Mouse (Mus musculus): ENCODE measurements around the gene Bcar3. TPM values are rescaled to one million over a fixed set of nuclear protein-coding genes. Genes with fewer than 3 reads are reported as not detected.
A peak's percentile ranks its signal among the peaks of the same experiment; 100 is the strongest.

Bcar3 gene
- polyA plus RNA-seq, 1 experiment = 26.3 TPM

GRCm38 (mm10) chr3:122406416-122406815 is 112.5 kb downstream of the Bcar3 start:
- Histone ChIP-seq H3K27me3 (ENCODE audit: control insufficient read depth, insufficient read depth, low read length, poor library complexity, severe bottlenecking) (no peaks in the 10 kb centered on the region), H3K27ac (ENCODE audit: insufficient read depth, low read length) (no peak overlapping the region), H3K36me3 (ENCODE audit: control insufficient read depth, insufficient read depth, low read length, poor library complexity, severe bottlenecking) (no peaks in the 10 kb centered on the region), H3K4me3 (ENCODE audit: low read depth, low read length) (no peak overlapping the region), H3K9me3 (replicated peaks; ENCODE audit: control insufficient read depth, insufficient read depth, low read length, poor library complexity, severe bottlenecking) (no peaks in the 10 kb centered on the region), H3K4me1 (ENCODE audit: control insufficient read depth, insufficient read depth, low read length) (peaks cover 7% of the 10 kb centered on the region), H3K9ac (ENCODE audit: low read depth, poor library complexity, severe bottlenecking) (no peak overlapping the region)
- 0 out of 2 replicates have a peak, but pooled peaks have one; percentile 16 for TF ChIP-seq EP300 (IDR thresholded peaks at IDR 0.05; ENCODE audit: insufficient read depth, low read depth, low read length)
- TF ChIP-seq CTCF (IDR thresholded peaks at IDR 0.05; ENCODE audit: low read depth, low read length) = no peak

DNA sequence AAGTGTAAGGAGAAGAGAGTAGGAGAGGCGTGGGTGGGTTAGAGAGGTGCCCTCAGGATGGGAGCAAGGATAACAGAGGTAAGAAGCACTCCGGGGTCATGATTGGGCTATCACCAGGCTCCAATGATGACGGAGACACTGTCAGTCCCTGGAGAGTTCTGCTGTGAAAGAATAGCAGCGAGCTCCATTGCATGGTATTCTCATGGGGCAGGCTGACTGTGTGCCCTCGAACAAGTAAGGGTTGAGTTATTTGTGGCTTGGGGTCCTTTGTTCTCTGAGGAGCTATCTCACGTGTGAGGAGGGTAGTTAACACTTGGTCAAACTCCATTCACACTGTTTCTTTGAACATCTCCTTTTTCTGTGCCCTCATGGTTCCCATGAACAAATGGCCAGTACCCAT is 113.8 kb downstream of the Bcar3 start:
- Histone ChIP-seq H3K9ac (ENCODE audit: low read depth, poor library complexity, severe bottlenecking) (no peak overlapping the region), H3K9me3 (replicated peaks; ENCODE audit: control insufficient read depth, insufficient read depth, low read length, poor library complexity, severe bottlenecking) (no peaks in the 10 kb centered on the region), H3K36me3 (ENCODE audit: control insufficient read depth, insufficient read depth, low read length, poor library complexity, severe bottlenecking) (no peaks in the 10 kb centered on the region), H3K4me3 (ENCODE audit: low read depth, low read length) (no peak overlapping the region), H3K27ac (ENCODE audit: insufficient read depth, low read length) (no peak overlapping the region), H3K4me1 (ENCODE audit: control insufficient read depth, insufficient read depth, low read length) (peaks cover 7% of the 10 kb centered on the region), H3K27me3 (ENCODE audit: control insufficient read depth, insufficient read depth, low read length, poor library complexity, severe bottlenecking) (no peaks in the 10 kb centered on the region)
- no peak for TF ChIP-seq CTCF (IDR thresholded peaks at IDR 0.05; ENCODE audit: low read depth, low read length)
- TF ChIP-seq POLR2A (IDR thresholded peaks at IDR 0.05; ENCODE audit: insufficient read depth, low read length) = no peak
- no peak for TF ChIP-seq EP300 (IDR thresholded peaks at IDR 0.05; ENCODE audit: insufficient read depth, low read depth, low read length)

- no peak for TF ChIP-seq POLR2A (IDR thresholded peaks at IDR 0.05; ENCODE audit: insufficient read depth, low read length)
- TF ChIP-seq EP300 (IDR thresholded peaks at IDR 0.05; ENCODE audit: insufficient read depth, low read depth, low read length) = no peak
- no peak for TF ChIP-seq CTCF (IDR thresholded peaks at IDR 0.05; ENCODE audit: low read depth, low read length)
- H3K4me3 ChIP-seq (ENCODE audit: low read depth, low read length) = no peak overlapping the region
- H3K27me3 ChIP-seq (ENCODE audit: control insufficient read depth, insufficient read depth, low read length, poor library complexity, severe bottlenecking) = no peaks in the 10 kb centered on the region
- no peak overlapping the region for H3K27ac ChIP-seq (ENCODE audit: insufficient read depth, low read length)
- no peaks in the 10 kb centered on the region for H3K9me3 ChIP-seq (replicated peaks; ENCODE audit: control insufficient read depth, insufficient read depth, low read length, poor library complexity, severe bottlenecking)
- H3K9ac ChIP-seq (ENCODE audit: low read depth, poor library complexity, severe bottlenecking) = no peak overlapping the region
- no peaks in the 10 kb centered on the region for H3K36me3 ChIP-seq (ENCODE audit: control insufficient read depth, insufficient read depth, low read length, poor library complexity, severe bottlenecking)
- peaks cover 7% of the 10 kb centered on the region for H3K4me1 ChIP-seq (ENCODE audit: control insufficient read depth, insufficient read depth, low read length)
Measured at GRCm38 (mm10) chr3:122408798-122409311, 114.9 kb downstream of the Bcar3 start.

GRCm38 (mm10) chr3:122411590-122411989 is 117.7 kb downstream of the Bcar3 start:
- no peaks in the 10 kb centered on the region for H3K9me3 ChIP-seq (replicated peaks; ENCODE audit: control insufficient read depth, insufficient read depth, low read length, poor library complexity, severe bottlenecking)
- H3K9ac ChIP-seq (ENCODE audit: low read depth, poor library complexity, severe bottlenecking) = no peak overlapping the region
- H3K27ac ChIP-seq (ENCODE audit: insufficient read depth, low read length) = no peak overlapping the region
- no peak for TF ChIP-seq EP300 (IDR thresholded peaks at IDR 0.05; ENCODE audit: insufficient read depth, low read depth, low read length)
- TF ChIP-seq CTCF (IDR thresholded peaks at IDR 0.05; ENCODE audit: low read depth, low read length) = no peak
- no peak for TF ChIP-seq POLR2A (IDR thresholded peaks at IDR 0.05; ENCODE audit: insufficient read depth, low read length)
- H3K4me1 ChIP-seq (ENCODE audit: control insufficient read depth, insufficient read depth, low read length) = peaks cover 7% of the 10 kb centered on the region
- H3K4me3 ChIP-seq (ENCODE audit: low read depth, low read length) = no peak overlapping the region
- no peaks in the 10 kb centered on the region for H3K27me3 ChIP-seq (ENCODE audit: control insufficient read depth, insufficient read depth, low read length, poor library complexity, severe bottlenecking)
- no peaks in the 10 kb centered on the region for H3K36me3 ChIP-seq (ENCODE audit: control insufficient read depth, insufficient read depth, low read length, poor library complexity, severe bottlenecking)

DNA sequence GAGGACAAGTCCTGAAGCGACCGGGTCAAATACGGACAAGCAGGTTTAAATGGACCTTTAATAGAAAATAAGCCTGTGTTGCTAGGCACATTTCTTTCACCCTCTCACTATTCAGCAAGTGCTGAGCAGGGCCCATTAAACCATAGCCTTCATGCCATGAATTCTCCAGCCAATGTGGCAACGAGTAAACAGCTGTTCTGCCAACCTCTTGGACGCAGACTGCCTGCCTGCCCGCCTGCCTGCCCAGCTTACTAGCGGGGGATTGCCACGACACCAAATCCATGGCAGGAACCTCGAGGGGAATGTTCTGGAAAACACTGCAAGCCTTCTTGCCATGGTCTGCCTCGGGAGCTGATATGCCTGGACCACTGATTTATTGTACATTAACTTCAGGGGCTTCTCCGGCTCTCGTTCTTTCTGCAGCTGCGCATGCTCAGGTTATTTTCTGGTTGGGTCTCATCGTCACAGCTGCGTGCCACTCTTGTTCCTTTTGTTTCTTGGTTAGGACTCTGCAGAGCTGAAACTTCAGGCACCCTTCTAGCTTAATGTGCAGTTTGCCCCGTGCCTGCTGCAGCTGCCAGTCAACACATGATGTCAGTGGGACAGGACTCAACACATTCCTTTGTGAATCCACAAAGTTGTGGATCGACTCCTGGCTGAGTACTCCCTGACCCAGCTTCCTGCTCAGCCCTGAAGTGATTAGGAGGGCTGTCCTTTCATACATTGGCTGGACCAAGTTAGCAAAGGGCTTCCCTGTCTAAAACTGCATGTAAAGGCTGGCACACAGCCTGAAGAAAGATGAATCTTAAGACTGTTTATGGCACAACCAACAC is 120.0 kb downstream of the Bcar3 start:
- peaks cover 2% of the 10 kb centered on the region for H3K4me1 ChIP-seq (ENCODE audit: control insufficient read depth, insufficient read depth, low read length)
- H3K4me3 ChIP-seq (ENCODE audit: low read depth, low read length) = no peak overlapping the region
- no peaks in the 10 kb centered on the region for H3K27me3 ChIP-seq (ENCODE audit: control insufficient read depth, insufficient read depth, low read length, poor library complexity, severe bottlenecking)
- TF ChIP-seq POLR2A (IDR thresholded peaks at IDR 0.05; ENCODE audit: insufficient read depth, low read length) (no peak), CTCF (IDR thresholded peaks at IDR 0.05; ENCODE audit: low read depth, low read length) (no peak), EP300 (IDR thresholded peaks at IDR 0.05; ENCODE audit: insufficient read depth, low read depth, low read length) (0 out of 2 replicates have a peak, but pooled peaks have one; percentile 43)
- H3K36me3 ChIP-seq (ENCODE audit: control insufficient read depth, insufficient read depth, low read length, poor library complexity, severe bottlenecking) = no peaks in the 10 kb centered on the region
- no peaks in the 10 kb centered on the region for H3K9me3 ChIP-seq (replicated peaks; ENCODE audit: control insufficient read depth, insufficient read depth, low read length, poor library complexity, severe bottlenecking)
- H3K9ac ChIP-seq (ENCODE audit: low read depth, poor library complexity, severe bottlenecking) = no peak overlapping the region
- no peak overlapping the region for H3K27ac ChIP-seq (ENCODE audit: insufficient read depth, low read length)

DNA sequence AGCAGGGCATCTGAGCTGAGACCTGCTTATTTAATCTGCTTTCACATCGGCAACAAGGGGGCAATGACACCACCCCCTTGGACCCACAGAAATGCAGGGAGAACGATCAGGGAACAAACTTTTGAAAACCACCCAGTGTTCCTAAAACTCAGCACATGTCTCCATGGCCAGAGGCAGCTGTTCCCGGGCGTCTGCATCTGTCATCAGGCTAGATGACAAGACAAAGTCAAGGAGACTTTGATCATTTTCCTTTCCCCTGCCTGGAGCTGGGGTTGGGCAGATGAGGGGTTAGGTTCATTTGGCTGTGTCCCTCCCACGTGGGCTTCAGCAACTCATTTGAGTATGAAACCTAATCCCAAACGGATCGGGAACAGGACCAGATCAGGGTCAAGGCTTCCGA is 120.9 kb downstream of the Bcar3 start:
- Histone ChIP-seq H3K4me3 (ENCODE audit: low read depth, low read length) (no peak overlapping the region), H3K27ac (ENCODE audit: insufficient read depth, low read length) (no peak overlapping the region), H3K4me1 (ENCODE audit: control insufficient read depth, insufficient read depth, low read length) (peaks cover 2% of the 10 kb centered on the region), H3K9ac (ENCODE audit: low read depth, poor library complexity, severe bottlenecking) (no peak overlapping the region), H3K9me3 (replicated peaks; ENCODE audit: control insufficient read depth, insufficient read depth, low read length, poor library complexity, severe bottlenecking) (no peaks in the 10 kb centered on the region), H3K27me3 (ENCODE audit: control insufficient read depth, insufficient read depth, low read length, poor library complexity, severe bottlenecking) (no peaks in the 10 kb centered on the region), H3K36me3 (ENCODE audit: control insufficient read depth, insufficient read depth, low read length, poor library complexity, severe bottlenecking) (no peaks in the 10 kb centered on the region)
- TF ChIP-seq CTCF (IDR thresholded peaks at IDR 0.05; ENCODE audit: low read depth, low read length) = no peak
- TF ChIP-seq POLR2A (IDR thresholded peaks at IDR 0.05; ENCODE audit: insufficient read depth, low read length) = no peak
- TF ChIP-seq EP300 (IDR thresholded peaks at IDR 0.05; ENCODE audit: insufficient read depth, low read depth, low read length) = no peak
